Mouse (Mus musculus): ENCODE measurements at regions not wholly inside any gene's neighbourhood (a gene's known extent, or its start where the extent isn't known, plus 50 kb on each side); places are given as distances from the start of the nearest gene placed in this dataset.
A peak's percentile ranks its signal among the peaks of the same experiment; 100 is the strongest.

- no peaks in the 10 kb centered on the region for H3K27me3 ChIP-seq (ENCODE audit: control insufficient read depth, insufficient read depth, low read length)
- peak; percentile 39 for DNase-seq (ENCODE audit: low spot score)
- no peaks in the 10 kb centered on the region for H3K9me3 ChIP-seq (replicated peaks; ENCODE audit: control insufficient read depth, low read length)
- H3K9ac ChIP-seq (replicated peaks; ENCODE audit: low read depth, low read length): no peak overlapping the region
- no peak overlapping the region for H3K4me3 ChIP-seq (ENCODE audit: low read depth, low read length)
- H3K4me2 ChIP-seq (ENCODE audit: low read depth, low read length): no peak overlapping the region
- 0 out of 2 replicates have a peak, but pooled peaks cover 9% of the 10 kb centered on the region for H3K4me1 ChIP-seq (ENCODE audit: control insufficient read depth, insufficient read depth)
- TF ChIP-seq CTCF (IDR thresholded peaks at IDR 0.05; ENCODE audit: low read depth) (no peak), EP300 (IDR thresholded peaks at IDR 0.05; ENCODE audit: low read depth) (no peak)
- no peaks in the 10 kb centered on the region for H3K36me3 ChIP-seq (replicated peaks; ENCODE audit: control insufficient read depth, insufficient read depth, low read length)
- H3K27ac ChIP-seq (ENCODE audit: low read depth): no peak overlapping the region
- WGBS: 16% methylated on average over 2 of the region's 2 CpGs
- peak; percentile 79; the same call in 1 of the 2 replicates for ATAC-seq (ENCODE audit: insufficient read depth, low read depth)
These were observed 59.9 kb upstream of the Tmco5 start for GRCm38 (mm10) chr2:116818550-116818949.

GRCm38 (mm10) chr2:116819016-116819687, 59.3 kb upstream of the Tmco5 start:
- Histone ChIP-seq H3K4me3 (ENCODE audit: low read depth, low read length) (no peak overlapping the region), H3K4me2 (ENCODE audit: low read depth, low read length) (no peak overlapping the region), H3K27ac (ENCODE audit: low read depth) (no peak overlapping the region), H3K9ac (replicated peaks; ENCODE audit: low read depth, low read length) (no peak overlapping the region), H3K27me3 (ENCODE audit: control insufficient read depth, insufficient read depth, low read length) (no peaks in the 10 kb centered on the region), H3K36me3 (replicated peaks; ENCODE audit: control insufficient read depth, insufficient read depth, low read length) (no peaks in the 10 kb centered on the region), H3K9me3 (replicated peaks; ENCODE audit: control insufficient read depth, low read length) (no peaks in the 10 kb centered on the region), H3K4me1 (ENCODE audit: control insufficient read depth, insufficient read depth) (0 out of 2 replicates have a peak, but pooled peaks cover 7% of the 10 kb centered on the region)
- no peak for TF ChIP-seq CTCF (IDR thresholded peaks at IDR 0.05; ENCODE audit: low read depth)
- TF ChIP-seq EP300 (IDR thresholded peaks at IDR 0.05; ENCODE audit: low read depth): no peak
- no peak for ATAC-seq (ENCODE audit: insufficient read depth, low read depth)
- DNase-seq (ENCODE audit: low spot score): no peak
- WGBS: 54% methylated on average over 13 of the region's 13 CpGs

GRCm38 (mm10) chr2:116820831-116821745, 57.4 kb upstream of the Tmco5 start:
- Histone ChIP-seq H3K9me3 (replicated peaks; ENCODE audit: control insufficient read depth, low read length) (no peaks in the 10 kb centered on the region), H3K27ac (ENCODE audit: low read depth) (no peak overlapping the region), H3K9ac (replicated peaks; ENCODE audit: low read depth, low read length) (no peak overlapping the region), H3K4me1 (ENCODE audit: control insufficient read depth, insufficient read depth) (0 out of 2 replicates have a peak, but pooled peaks cover 7% of the 10 kb centered on the region), H3K4me3 (ENCODE audit: low read depth, low read length) (no peak overlapping the region), H3K36me3 (replicated peaks; ENCODE audit: control insufficient read depth, insufficient read depth, low read length) (no peaks in the 10 kb centered on the region), H3K4me2 (ENCODE audit: low read depth, low read length) (no peak overlapping the region), H3K27me3 (ENCODE audit: control insufficient read depth, insufficient read depth, low read length) (no peaks in the 10 kb centered on the region)
- TF ChIP-seq CTCF (IDR thresholded peaks at IDR 0.05; ENCODE audit: low read depth) (peak; percentile 57), EP300 (IDR thresholded peaks at IDR 0.05; ENCODE audit: low read depth) (no peak)
- peak; percentile 36 for DNase-seq (ENCODE audit: low spot score)
- no peak for ATAC-seq (ENCODE audit: insufficient read depth, low read depth)
- 42% methylated on average over 13 of the region's 13 CpGs for WGBS
